Mouse (Mus musculus): Measurements from ENCODE around the gene Tgfbr3. TPM values are rescaled to one million over a fixed set of nuclear protein-coding genes. Genes with fewer than 3 reads are reported as not detected.
A peak's percentile ranks its signal among the peaks of the same experiment; 100 is the strongest.
"Not testable (repeated sequence)": the region's sequence is repeated elsewhere in the genome, so short reads cannot be mapped to it uniquely, and the experiment has no call there.

Tgfbr3 gene
- total RNA-seq, 4 experiments from 2014 or later, result 11.7 to 20.0 (median 15.3) TPM

DNA sequence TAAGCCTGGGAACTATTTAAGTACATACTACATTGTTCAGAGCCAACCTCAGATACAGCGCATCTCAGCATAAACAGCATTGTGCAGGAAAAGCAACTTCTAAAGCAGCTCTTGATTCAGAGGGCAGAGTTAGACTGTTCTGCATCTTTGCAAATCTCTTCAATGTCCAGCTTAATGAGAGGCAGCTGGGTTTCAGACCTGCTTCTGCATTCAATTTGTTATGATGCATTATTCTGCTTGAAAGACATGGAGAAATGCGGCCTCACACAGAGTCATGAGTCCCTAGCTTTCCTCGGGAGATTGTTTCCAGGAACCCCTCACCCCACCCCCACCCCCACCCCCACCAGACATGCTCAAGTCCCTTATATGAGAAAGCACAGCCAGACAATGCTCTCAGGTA is 41.6 kb downstream of the Tgfbr3 start:
- no peak for DNase-seq (ENCODE audit: low spot score in 2 of 2)

DNA sequence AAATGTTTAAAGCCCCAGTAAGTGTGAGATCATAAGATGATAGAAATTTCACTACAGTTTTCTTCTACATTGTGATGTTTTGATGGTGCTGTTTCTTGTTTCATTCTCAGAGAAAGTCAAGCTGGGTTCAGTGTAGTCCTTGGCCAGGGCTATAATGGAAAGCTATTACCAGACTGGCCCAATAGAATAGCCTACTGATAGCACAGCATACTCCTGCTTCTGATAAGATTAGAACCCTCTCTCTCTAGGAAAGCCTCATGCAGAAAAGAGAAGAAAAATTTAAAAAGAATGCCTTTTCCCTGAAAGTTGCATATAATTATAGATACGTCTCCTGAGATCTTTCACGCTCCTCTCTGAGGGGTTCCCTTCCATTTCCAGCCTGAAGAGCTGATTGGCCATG is 46.0 kb downstream of the Tgfbr3 start:
- DNase-seq (ENCODE audit: low spot score in 2 of 2), result no peak

DNA sequence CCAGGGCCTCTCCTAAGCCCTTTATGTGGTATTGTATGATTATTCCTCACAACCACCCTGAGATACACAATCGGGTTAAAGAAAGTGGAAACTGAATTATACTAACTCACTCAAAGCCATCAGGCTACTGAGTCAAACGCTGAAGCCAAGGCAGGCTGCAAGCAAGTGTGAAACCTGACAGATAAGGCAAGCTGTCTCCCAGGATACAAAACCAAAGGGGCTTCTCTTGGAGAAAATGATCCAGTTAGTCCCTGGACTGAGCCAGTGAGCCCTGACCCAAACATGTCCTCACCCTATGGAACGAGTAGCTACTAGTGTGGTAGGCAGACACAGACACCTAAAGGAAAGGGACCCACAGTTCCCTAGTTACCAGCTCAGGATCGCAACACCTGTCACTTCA is 46.4 kb downstream of the Tgfbr3 start:
- no peak for DNase-seq (ENCODE audit: low spot score in 2 of 2)

DNA sequence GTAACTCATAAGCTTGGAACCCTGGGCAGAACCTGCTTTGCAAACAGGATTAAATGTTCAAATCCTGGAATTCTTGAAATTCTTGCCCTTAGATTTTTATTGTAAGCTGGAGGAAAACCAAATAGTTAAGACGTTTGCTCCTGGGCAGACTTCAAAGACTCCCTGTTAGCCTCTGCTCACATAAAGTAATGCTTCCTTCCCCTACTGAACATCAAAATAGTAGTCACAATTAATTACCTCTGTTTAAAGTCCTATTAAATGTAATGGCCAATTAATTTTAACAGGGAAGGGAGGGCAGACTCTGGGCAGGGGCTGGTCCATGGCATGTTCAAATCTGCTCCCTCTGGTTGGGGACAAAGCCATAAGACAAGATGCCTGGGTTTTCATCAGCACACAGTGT is 49.2 kb downstream of the Tgfbr3 start:
- no peak for DNase-seq (ENCODE audit: low spot score in 2 of 2)

DNA sequence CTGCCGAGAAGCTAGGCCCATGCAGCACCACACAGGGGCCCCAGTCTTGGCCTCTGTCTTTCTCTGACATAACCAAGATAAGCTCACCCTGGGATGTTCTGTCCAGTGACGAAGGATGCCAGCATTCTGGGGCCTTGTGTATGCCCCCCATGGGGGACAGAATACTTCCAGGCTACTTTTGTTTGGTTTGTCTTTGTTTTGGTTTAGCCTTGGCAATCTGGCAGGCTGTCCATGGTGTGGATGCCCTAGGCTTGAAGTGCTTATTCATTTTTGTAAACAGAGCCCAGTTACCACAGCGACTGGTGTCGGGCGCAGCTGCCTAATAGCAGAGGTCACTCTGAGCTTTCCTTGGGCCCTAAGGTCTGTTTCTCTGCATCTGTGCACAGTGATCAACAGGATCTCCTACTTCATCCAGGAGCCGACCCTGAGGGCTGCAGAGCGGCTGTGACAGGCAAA is 51.4 kb downstream of the Tgfbr3 start:
- peak in 1 of 2 experiments; percentile 39 for DNase-seq (ENCODE audit: low spot score in 2 of 2)

DNA sequence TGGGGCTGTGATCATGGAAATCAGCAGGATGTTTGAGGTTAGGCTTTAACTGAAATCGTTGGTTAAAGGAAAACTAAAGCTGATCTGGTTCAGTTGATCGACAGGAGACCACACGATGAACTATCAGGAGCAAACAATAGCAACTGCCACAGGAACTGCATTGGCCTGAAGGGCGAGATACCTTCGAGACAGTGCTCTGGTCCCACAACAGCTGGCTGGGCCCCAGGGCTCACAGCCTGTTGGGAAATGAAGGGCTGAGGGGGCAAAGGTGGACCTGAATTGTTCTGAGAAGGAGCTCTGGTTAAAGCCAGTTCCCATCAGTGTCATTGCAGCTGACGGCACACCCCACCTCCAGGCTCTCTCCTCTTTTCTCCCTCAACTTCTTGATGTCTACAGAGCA is 52.5 kb downstream of the Tgfbr3 start:
- DNase-seq (ENCODE audit: low spot score in 2 of 2), result no peak

DNA sequence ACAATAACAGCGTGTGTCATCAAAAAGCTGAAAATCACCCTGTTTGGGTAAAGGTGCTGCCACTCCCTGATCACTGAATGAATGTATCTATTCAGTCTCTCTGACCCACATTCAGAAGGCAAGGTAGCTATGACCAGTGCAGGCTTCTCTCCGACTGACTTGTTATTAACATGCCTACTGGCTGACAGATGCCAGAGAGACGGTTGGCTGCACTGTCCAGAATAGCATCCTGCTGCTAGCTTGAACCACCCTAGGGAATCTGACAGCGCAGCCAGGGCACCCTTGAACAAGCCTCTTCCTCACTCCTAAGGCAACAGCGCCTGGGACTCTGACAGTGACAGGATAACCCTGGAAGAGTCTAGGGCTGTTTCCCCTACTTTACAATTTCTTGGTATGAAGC is 53.4 kb downstream of the Tgfbr3 start:
- DNase-seq (ENCODE audit: low spot score in 2 of 2), result no peak

DNA sequence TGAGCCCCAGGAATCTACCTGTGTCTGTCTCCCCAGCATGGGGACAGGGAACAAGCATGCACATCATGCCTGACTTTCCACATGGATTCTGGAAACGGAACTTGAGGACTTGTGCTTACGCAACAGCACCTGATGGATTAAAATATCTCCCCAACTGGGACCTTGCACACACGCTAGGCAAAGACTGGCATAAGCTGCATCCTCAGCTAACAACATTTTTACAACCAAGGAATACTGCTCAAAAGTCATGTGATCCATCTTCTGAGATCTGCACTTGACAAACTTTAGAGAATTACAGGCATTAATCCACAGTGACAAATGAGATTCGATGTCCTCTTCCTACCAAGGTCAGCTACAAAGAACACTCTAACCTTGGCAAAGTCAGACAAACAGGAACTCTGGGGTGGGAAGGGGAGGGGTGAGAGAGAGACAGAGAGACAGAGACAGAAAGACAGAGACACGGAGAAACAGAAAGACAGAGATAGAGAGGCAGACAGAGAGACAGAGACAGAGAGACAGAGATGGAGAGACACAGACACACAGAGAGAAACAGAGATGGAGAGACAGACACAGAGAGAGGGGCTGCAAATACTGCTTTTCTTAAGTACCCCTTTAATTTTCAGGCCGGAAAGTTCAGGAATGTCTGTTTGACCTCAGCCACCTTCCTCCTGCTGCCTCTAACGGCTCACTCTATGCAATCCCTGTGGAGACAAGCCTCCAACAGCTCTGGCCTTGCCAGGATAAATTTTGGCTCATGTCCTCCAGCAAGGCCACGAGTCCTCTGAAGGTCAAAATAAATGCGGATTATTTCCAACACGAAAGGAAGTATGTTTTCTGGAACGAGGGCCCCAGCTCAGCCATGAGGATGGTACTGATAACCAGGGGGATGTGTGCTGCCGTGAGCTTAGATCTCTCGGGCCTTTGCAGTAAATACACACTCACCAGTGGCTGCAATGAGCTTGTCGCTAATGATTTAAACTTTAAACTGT is 55.8 kb downstream of the Tgfbr3 start:
- peak in 1 of 2 experiments; percentile 42 for DNase-seq (ENCODE audit: low spot score in 2 of 2)

DNA sequence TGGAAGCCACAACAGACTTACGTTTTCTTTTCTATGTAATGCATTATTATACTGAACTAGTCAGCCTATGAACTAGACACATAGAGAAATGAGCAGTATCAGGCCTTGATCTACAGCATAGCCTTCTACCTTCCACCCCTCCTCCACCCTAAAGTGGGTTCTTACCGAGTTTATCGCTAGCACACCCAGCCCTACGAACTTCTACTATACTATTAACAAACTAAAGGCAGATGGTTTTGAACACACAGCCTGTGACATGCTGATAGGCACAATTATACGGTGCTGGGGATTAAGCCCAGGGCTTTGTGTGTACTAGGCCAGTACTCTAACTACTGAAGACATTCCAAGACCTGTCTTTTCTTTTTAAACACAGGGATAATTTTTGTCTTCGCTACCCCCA is 59.2 kb downstream of the Tgfbr3 start:
- DNase-seq (ENCODE audit: low spot score in 2 of 2), result no peak

DNA sequence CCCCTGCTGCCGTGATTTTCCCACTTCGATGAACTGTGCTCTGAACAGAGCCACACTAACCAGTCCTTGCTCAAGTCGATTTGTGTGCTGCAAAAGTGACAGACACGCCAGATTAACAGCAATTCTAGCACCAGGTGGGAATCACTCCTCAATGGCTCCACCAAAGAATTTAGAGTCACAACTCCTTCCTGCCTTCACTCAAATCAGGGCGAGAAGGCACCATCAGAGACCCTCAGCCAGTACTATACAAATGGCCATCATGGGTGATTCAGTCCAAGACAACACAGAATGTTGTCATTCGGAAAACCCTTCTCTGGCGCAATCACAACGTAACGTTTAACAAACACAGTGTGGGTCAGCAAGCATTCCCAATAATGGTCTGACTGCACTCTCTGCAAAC is 60.4 kb downstream of the Tgfbr3 start:
- DNase-seq (ENCODE audit: low spot score in 2 of 2), result no peak

DNA sequence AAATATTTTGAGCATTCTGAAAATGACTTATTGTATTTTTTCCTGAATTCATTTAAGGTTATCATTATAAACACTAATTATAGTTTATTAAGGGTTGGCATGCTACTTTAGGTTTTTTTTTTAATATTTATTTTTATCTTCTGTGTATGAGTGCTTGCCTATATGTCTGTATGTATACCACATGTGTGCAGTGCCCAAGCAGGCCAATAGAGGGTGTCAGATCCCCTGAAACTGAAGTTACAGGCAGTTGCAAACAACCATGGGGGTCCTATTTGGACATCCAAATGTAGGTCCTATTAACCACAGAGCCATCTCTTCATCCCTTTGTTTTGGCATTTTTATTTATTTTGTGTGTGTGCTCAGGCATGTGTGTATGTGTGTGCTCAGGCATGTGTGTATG is 61.8 kb downstream of the Tgfbr3 start:
- DNase-seq (ENCODE audit: low spot score in 2 of 2), result no peak

DNA sequence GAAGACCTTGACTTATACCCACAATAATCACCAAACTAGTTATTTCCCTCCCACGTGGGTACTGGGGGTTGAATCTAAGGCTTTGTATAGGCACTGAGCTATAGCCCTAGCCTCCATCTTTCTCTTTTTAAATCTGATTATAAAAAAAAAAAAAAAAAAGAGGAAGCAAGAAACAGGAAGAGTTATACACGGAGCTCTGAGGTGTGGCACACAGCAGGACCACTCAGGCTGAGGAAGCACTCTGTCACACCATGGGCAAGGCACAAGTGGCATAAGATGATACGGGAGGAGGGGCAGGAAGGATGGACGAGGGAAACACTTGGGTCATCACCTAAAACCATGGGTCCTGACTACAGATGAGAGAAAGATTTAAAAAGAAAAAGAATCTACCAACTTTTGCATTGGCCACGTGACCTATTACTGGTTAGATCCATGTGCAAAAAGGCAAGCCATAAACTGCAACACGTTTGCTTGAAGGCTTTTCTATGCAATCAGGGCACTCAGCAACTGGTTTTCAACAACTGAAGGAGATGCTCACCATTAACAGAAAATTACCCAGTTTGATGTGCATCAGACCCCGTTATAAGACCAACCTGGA is 64.5 kb downstream of the Tgfbr3 start:
- DNase-seq (ENCODE audit: low spot score in 2 of 2), result no peak

DNA sequence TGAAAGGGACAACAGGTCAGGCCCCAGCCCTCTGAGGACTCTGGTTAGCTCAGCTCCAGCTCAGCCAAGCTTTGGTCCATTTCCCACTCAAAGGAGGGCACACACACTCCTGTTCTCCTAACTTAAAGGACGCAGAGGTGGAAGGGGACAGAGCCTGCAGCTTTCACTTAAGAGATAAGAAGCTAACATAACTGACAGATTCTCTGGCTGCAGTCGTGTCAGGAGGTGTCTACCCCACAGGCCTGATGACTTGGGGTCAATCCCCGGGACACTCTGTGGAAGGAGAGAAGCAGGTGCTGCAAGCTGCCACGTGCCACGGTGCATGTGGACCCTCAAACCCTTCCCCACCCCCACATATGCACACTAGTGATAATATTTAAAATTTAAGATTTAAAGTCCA is 65.3 kb downstream of the Tgfbr3 start:
- no peak for DNase-seq (ENCODE audit: low spot score in 2 of 2)

DNA sequence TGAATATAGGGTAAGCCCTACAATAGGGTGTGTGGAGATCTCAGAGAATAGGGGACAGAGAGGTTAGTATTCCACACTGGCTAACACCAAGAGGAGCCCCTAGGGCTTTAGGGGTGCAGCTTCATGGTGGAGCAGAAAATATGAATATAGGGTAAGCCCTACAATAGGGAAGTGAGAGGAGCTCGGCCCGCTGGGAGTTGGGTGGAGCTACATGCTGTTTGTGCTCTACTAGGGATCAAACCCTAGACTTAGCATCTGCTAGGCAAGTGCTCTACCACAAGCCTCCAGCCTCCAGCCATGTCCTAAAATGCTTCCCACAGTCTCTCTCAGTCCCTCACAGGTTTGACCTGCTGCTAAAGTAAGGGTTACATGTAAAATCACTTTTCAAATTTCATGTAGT is 65.9 kb downstream of the Tgfbr3 start:
- DNase-seq (ENCODE audit: low spot score in 2 of 2), result not testable (repeated sequence)

DNA sequence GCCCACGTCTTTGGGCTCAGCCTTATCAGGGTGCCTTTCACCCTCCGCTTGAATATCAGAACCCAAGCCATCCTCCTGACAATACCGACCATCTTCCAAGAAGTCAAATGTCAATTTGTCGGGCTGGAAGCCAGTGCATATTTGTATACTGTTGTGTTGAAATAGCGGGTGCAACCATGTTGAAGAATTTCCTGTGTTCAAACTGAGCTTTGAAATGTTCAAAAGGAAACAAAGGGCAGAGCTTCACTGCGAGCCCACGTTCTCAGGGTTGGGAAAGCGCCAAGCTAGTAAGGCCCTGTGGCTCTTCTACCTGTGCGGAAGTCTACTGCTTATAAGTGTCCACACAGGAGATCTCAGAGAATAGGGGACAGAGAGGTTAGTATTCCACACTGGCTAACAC is 66.4 kb downstream of the Tgfbr3 start:
- no peak for DNase-seq (ENCODE audit: low spot score in 2 of 2)

DNA sequence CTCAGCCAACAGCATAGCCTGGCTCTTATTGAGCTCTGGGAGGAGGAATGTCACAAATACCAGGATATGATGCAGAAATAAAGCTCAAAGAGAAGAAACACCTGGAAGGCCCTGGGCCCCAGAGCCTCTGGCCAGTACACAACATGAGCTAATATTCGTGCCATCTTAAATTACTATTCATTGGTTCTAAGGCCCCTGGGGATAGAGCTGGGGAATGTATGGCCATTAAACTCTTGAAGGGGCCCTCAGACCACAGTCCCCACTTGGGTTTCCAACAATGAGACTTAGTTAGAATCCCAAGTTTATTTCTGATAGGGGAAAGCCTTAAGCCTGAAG is 66.8 kb downstream of the Tgfbr3 start:
- DNase-seq (ENCODE audit: low spot score in 2 of 2), result no peak

DNA sequence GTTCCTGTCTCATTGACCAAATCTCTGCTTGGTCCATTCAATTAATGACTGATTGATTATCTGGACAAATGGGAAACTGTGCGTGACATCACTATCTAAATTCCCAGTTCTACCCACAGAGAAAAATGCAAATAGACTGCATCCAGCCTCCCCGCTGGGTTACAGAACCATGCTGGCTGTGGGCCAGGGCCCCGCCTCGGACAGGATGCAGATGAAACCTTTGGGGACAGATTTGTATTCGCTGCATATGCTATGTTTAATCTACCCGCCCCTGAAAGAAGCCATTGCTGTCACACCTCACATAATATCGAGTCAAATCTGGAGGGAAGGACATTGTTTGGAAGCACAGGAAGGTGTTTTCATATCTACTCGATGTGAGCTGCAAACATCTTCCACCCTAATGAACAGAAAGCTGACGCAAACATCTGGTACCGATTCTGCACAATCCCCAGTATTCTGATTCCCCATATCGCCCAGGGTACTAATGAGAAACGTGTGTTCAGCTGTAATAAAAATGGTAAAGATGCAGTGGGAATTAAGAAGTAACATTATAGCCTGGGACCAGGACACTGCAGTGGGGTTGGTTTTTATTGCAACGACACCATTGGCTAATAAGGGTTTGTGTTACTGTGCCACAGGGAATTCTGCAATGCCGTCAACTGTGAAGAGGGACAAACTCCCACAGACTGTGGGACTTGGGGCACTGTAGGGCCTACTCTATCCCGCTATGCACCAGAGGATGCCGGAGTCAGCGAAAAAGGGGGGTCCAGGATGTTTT is 67.3 kb downstream of the Tgfbr3 start:
- DNase-seq (ENCODE audit: low spot score in 2 of 2), result no peak

DNA sequence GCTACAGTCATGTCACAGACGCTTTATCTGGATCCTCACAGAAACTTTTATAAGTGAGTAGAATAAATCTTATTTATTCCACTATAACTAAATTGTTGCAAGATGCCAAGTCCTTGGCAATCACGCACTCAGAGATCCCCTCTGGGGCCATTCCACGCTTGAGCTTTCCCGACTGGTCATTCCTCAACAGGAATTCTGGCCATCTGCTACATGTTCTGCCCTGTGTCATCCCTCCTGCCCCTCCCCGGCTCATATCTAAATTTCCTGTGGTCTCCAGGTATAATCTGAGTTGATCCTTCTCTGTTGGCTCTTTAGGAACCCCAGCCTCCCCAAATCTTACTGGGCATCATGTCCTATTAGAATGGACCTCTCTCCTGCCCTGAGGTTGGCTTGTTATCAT is 68.5 kb downstream of the Tgfbr3 start:
- DNase-seq (ENCODE audit: low spot score in 2 of 2), result no peak

DNA sequence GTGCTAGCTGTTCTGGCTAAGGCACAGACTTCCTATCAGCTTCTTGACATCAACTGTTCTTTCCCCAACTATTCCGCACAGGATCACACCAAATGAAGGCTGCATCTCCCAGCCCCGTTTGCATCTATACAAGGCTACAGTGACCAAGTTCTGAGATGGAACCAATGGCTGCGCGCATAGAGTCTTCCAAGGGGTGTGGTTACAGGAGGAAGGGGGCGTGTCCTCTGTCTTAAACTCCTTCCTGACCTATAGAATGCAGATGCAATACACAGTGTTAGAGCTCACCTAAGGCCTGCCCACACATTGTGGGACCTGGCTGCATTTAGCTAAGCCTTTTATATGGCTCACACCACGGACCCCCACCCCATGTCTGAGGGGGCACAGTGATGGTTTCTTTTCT is 69.5 kb downstream of the Tgfbr3 start:
- no peak for DNase-seq (ENCODE audit: low spot score in 2 of 2)

DNA sequence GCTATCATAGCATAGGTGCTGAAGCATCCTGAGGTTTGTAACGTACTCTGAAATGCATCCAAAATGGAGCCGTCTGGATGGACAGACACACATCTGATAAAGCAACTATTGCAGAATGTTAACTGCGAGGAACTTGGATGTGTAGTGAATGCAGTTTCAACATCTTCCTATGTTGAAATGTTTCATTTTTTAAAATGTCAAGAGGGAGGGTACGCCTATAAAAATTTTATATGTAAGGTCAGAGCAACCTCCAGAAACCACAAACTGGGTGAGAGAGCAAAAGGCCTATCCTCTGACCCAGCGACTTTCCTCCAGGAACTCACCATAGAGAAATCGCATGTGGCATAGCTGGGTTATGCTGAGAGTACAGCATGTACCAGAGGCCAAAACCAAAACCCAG is 70.1 kb downstream of the Tgfbr3 start:
- DNase-seq (ENCODE audit: low spot score in 2 of 2), result no peak

DNA sequence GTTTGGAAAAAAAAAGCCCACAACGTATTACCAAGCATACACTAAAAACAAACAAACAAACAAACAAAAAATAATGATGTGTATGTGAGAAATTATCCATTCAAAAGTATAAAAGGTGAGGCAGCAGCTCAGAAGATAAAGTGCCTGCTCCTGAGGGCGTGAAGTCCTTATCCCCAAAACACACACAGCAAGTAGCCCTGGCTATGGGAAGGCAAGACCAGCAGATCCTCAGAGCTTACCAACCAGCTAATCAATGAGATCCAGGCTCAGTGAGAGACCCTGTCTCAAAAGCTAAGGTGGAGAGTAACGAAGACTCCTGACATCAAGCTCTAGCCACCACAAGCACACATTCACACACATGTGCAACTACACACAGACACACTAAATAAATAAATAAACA is 70.8 kb downstream of the Tgfbr3 start:
- no peak for DNase-seq (ENCODE audit: low spot score in 2 of 2)

DNA sequence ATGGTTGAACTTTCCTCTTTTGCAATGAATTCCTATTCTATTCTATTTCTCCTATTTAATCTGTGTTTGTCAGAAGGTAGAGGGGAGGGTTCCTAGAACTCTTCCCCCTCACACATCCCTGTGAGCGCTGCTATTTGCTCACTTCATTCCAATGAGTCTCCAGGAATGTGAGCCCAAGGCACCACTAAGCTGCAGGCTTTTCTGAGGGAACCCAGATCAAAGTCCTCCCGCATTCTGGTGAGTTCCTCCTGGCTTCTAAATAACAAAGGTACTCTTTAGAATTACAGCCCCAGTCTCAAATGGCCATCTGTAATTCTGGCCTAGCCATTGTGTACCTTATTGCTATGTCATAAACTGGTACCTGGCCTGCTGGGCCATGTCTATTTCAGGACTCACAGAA is 72.3 kb downstream of the Tgfbr3 start:
- no peak for DNase-seq (ENCODE audit: low spot score in 2 of 2)

All from gastrocnemius, adult 8-10 months (tissue).